Mouse (Mus musculus) lung, adult 2 months (tissue): Measurements from ENCODE around the gene Rab13.

Source experiments
- CTCF ChIP-seq: fragments of 200-500 bp; IDR thresholded peaks from 2 replicates; pipeline ENCODE4 v1.5.1; 2011; ENCODE audit warnings: mild to moderate bottlenecking, low read length, control low read depth; ENCODE audit not compliant: insufficient read depth
- POLR2A ChIP-seq: fragments of 200-500 bp; IDR thresholded peaks from 2 replicates; pipeline ENCODE4 v1.6.1; 2011; ENCODE audit warnings: low read depth, mild to moderate bottlenecking, control low read depth, low read length, borderline replicate concordance; ENCODE audit errors: extremely low read depth

DNA sequence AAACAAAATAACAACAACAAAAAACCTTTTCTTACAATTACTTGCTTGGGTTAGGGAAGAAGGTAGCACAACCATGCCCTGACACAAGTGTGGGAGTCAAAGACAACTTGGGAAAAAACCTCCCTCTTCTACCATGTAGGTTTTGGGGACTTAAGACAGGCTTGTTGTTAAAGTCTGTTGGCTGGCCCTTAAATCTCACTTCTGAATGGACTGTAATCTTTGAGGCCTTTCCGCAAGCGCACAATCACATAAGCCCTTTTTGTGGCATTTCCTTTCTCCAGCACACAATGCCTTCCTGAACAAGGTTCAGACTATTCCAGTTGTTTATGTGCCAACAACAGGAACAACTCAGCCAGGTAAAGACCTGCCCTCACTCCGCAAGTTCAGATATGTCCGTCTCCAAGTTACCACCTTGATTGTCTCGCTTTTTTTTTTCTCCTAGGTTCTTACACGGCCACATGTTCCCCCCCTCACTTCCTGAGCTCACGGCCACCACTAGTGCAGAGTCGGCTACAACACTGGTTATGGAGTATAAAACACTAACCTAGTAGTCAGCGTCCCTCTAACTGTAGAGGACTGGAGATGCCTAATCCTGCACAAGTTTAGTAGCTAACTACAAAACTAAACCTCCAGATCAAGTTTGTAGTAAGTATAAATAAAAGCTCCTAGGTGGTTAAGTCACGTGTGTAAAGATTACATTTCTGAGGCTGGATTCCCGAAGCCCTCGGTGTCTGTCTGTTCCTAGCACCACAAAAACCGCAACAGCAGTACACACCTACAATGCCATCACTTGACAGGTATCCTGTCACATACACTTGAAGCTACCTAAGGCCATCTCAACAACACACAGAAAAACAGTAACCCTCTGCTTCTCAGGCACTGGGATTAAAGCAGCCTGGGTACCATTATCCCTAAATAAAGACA is 1.8 kb upstream of the Rab13 start:
- TF ChIP-seq CTCF (no peak), POLR2A (no peak)
